In genomic region chr11:51059151-51059571, GRCm38 (mm10) we compare ENCODE assay signal across 8 mouse cellular contexts. TPM values are rescaled to one million over a fixed set of nuclear protein-coding genes. Genes with fewer than 3 reads are reported as not detected.
DNase-seq lines count a peak whose midpoint lies in the region; ATAC-seq lines count a peak whose summit lies in the region.

TSS of gene Zfp354a (plus strand) at chr11:51059257.

- H3K9me3 ChIP-seq in intestine, embryonic 15.5 days: no peaks in the 10 kb centered on the region

- intact Hi-C loops in gastrocnemius, postnatal 36 days (cut with DNase I): loop anchor here (1.0 to 5.0 kb wide), 3 partner anchors 123 to 237 kb away; partner anchors contain the start of gene Zfp354b

- H3K27ac ChIP-seq in intestine, embryonic 15.5 days: 0 out of 2 replicates have a peak within 1 kb of the TSS, but pooled peaks have one; percentile 40

- H3K27me3 ChIP-seq in intestine, embryonic 15.5 days (replicated peaks): no peaks in the 10 kb centered on the region

- H3K4me3 ChIP-seq in intestine, embryonic 15.5 days (replicated peaks): peak within 1 kb of the TSS; percentile 84

- H3K9ac ChIP-seq in intestine, embryonic 15.5 days: peak within 1 kb of the TSS; percentile 79

- H3K4me1 ChIP-seq in intestine, embryonic 15.5 days (replicated peaks): peaks cover 10% of the 10 kb centered on the region

- H3K36me3 ChIP-seq in intestine, embryonic 15.5 days: no peaks in the 10 kb centered on the region

- ATAC-seq in intestine, embryonic 15.5 days: peak; percentile 96
- 0 out of 2 replicates have a peak, but pooled peaks have one; percentile 17 for ATAC-seq in megakaryocyte progenitor cell, adult 5-6 weeks (replicated peaks; ENCODE audit: poor library complexity)
- no peak; the same call in 1 of the 2 replicates for ATAC-seq in megakaryocyte-erythroid progenitor cell, adult 5-6 weeks (replicated peaks; ENCODE audit: low FRiP score, low TSS enrichment, poor library complexity, severe bottlenecking)

- peak within 1 kb of the TSS; percentile 90 for H3K4me2 ChIP-seq in intestine, embryonic 15.5 days (replicated peaks)

- DNase-seq in adrenal gland, postnatal 4 days (ENCODE audit: low spot score in 2 of 2): peak; percentile 19 to 29
- DNase-seq in embryo, embryonic 11 days: peak; percentile 90
- DNase-seq in gastrocnemius, postnatal 36 days: peak; percentile 51 to 58
- peak; percentile 31 to 65 for DNase-seq in left cerebral cortex, adult 9 months (ENCODE audit: low spot score in 2 of 2)
- DNase-seq in right cerebral cortex, postnatal 4 days: peak; percentile 73

- WGBS in intestine, embryonic 15.5 days: under 1% methylated on average over 32 of the region's 32 CpGs

RNA-seq across cellular contexts. Expression of gene Zfp354a, which starts in this region (rescaled TPM):
- total RNA-seq in adrenal gland, postnatal 4 days (2021): 1 to 10 TPM; 7.1 to 8.7 TPM
- 1 to 10 TPM; 2.9 to 3.0 TPM for total RNA-seq in gastrocnemius, postnatal 36 days (2021)
- polyA plus RNA-seq in intestine, embryonic 15.5 days (2015; fragmentation: Nextera tagmentation; extraction: Ambion mirVana): 6.7 and 7.4 TPM in 2 replicates
- total RNA-seq in megakaryocyte progenitor cell, adult 5-6 weeks (2015): not detected in 2 replicates
- not detected in 2 replicates for total RNA-seq in megakaryocyte progenitor cell, adult 5-6 weeks (2017)
- not detected in 2 replicates for total RNA-seq in megakaryocyte-erythroid progenitor cell, adult 5-6 weeks (2014; fragmentation: Nextera tagmentation)
- not detected in 2 replicates for total RNA-seq in megakaryocyte-erythroid progenitor cell, adult 5-6 weeks (2017)

Comparison
In these comparisons a context has a peak if more than half of its experiments do, and no peak if none do; other contexts are left out.
1. Peak in ATAC-seq in megakaryocyte progenitor cell, adult 5-6 weeks; RNA of the gene not detected or under 1 TPM.
2. DNase-seq: peak in every context shown above with its lines; median percentile 90 in embryo, embryonic 11 days; 73 in right cerebral cortex, postnatal 4 days; 54 in gastrocnemius, postnatal 36 days; 48 in left cerebral cortex, adult 9 months; 24 in adrenal gland, postnatal 4 days.